Mouse (Mus musculus) naive thymus-derived CD4-positive, alpha-beta T cell, adult 2 months (primary cell): ENCODE data around the gene St6galnac3.
A peak's percentile ranks its signal among the peaks of the same experiment; 100 is the strongest.
"Not testable (repeated sequence)": the region's sequence is repeated elsewhere in the genome, so short reads cannot be mapped to it uniquely, and the experiment has no call there.

Source experiments
- DNase-seq: peaks from one replicate; pipeline ENCODE4 v3.0.0-alpha.2; 2011; ENCODE audit warnings: low read depth

St6galnac3 gene

DNA sequence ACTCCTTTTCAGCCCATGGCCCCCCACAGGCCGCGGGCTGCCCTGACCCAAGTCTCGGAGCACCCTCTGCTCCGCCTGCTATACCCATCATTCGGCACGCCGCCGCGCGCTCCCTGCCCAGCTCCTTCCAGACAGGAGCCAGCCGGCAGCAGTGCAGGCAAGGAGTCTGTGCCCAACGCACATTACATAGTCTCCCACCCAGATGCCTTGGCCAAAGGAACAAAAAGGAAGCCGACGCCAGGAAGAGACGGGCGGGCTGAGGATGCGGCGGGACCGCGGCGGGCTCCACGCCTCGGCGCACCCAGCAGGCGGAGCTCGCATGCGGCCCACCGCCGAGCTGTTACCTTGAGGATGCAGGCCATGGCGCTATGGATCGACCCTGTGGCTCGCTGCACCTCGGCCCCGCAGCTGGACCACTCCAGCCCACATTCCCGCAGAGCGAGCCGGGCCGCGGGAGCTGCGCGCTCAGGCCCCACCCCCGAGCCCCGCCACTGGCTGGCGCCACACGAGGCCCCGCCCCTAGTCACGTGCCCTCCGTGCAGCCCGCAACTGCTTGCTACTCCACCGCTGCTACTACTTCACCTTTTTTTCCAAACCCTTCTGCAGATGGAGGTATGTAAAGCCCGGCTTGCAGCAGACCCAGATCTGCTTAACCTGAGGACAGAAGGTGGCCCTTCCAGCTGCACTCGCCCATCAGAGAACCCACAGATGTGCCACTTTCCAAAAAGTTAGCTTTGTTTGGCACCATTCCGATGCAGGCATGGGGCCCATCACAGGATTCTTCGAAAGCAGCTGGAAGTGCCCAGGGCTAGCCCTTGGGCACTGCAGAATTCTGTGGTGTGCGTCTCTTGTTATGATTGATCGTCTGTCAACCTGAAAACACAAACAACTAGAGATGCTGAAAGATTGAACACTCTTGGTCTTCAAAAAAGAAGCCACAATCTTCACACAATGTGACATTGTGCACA is at the start of gene St6galnac3:
Gene St6galnac3 (minus strand): TSS at position 474 of the 968 bp plus-strand sequence.
- peak; percentile 82 for DNase-seq

DNA sequence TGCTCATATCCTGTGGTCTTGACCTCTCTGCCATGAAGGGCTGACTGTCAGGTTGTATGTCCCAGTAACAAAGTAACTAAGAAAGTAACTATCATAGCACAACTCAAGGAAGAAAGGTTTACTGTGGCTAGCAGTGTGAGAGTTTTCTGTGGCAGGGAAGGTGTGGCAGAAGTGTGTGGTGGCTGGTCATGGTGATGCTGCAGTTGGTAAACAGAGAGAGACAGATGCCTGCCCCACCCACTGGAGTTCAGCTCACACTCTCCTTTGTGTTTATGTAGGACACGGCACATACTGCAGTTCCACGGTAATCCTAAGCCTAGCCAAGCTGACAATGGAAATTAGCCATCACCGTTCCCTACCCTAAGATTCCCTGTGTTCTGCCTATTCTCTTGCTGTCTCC is 49.6 kb upstream of the St6galnac3 start:
- no peak for DNase-seq

DNA sequence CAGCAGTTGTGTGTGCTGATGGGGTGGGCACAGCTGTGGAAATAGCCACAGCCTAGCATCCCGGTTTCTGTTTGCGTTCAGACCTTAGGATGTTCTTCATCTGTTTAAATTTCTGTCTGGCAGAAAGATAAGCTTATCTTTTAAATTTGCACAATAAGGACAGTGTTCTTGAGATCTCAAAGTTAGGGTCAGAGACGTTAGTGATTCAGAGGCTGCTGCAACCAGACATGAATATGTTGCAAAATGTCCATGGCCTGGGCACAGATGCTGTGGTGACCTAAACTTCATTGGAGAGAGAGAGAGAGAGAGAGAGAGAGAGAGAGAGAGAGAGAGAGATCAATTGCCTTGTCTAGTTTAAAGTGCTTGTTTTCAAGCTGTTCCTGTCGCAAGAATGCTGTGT is 46.5 kb upstream of the St6galnac3 start:
- no peak for DNase-seq

DNA sequence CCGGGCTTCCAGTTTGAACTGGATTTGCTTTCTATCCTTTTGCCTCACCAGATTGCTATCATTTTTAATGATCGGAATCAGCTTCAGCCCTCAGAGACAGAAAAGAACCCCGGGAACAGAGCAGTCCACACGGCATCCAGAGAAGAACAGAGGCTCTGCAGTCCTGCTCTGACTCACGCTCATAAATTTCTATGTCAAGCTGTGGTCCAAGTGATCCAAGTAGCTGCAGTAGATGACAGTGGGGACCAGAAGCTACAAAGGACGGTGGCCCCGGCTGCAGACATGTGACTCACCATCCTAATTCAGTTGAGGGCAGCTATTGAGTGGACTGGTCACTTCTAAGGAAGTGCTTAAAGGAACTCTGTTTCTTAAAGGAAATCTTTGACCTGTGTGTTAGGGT is 45.6 kb upstream of the St6galnac3 start:
- no peak for DNase-seq

DNA sequence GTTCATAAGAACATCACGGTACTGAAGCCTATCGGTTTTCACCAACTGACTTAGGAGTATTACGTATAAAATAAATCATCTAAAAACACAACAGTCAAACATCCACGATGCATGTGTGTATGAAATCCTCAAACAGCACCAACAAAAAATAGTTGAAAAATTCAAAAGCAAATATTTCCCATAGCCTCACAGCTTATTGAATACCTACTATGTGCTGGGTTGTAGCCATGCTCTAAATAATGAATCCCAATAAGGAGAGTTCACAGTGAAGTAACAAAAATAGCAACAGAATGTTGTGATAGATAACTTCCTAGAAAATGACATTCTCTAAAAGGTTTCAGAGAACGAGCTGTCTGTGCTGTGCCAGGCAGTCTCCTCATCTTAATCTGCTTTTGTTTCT is 44.2 kb upstream of the St6galnac3 start:
- no peak for DNase-seq

DNA sequence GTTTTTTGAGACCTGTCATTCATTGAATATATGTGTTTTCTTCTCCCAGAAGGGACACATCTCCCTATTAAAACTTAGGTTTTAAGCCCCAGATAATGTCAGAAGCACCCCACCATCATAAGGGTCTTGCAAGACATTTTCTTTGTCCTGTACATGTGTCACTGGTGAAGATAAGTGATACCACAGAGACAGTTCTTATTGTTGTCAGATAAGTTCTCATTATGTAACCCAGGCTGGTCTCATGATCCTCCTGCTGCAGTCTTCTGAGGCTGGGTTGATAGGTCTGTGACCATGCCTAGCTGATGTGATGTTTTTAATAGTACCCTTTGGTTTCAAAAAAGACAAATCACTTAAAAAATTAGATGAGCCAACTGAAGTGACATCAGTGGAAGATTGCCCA is 40.2 kb upstream of the St6galnac3 start:
- DNase-seq = peak; percentile 35

DNA sequence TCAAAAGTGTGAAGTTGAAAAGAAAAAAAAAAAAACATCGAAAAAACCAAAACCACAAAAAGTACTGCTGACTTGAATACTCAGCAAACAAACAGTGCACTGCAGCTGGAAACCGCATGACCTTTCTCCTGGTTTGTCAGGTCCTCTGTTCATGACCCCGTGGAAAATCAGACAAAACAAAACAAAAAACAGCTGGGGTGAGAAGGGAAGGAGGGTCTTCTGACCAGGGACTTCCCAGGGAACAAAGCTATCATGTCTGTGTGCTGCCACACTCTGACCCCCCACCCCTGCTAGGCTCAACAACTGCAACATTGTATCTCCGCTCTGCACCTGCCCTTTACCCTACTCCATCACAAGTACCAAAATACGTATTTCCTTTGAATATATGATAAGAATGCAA is 39.8 kb upstream of the St6galnac3 start:
- peak; percentile 58 for DNase-seq

DNA sequence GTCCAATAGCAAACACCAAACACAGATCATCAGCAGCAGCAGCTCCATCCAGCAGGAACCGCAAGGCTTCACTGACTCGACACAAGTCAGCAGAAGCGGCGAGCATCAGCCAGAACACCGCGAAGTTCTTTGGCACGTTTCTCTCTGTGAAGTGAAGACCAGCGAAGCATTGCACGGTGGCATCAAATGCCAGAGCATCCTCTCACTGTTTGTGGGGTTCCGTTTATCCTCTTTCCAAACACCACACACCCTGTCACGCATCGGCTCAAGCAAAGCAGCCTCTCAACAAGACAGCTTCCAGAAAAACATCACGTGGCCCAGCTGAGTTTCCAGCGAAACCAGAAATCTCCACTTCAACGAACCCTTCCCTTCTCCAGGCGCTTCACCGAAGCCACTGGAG is 36.2 kb upstream of the St6galnac3 start:
- no peak for DNase-seq

DNA sequence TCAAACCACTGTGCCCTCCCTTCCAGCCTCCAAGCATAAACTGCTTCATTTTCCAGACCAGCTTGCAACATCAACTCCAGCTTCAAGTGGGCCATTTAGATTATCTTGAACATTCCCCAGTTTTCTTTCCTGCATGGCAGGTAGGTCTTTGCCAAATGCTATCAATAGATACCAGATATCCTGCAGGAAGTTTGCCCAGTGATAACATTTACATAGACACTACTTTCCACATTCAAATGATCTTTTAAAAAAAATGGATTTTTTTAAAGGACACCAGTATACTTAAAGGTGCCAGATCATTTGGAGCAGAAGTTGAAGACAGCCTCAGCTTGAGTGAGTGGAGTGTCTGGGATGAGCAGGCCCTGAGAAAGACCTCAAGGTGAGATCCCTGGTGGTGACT is 34.3 kb upstream of the St6galnac3 start:
- DNase-seq = no peak

DNA sequence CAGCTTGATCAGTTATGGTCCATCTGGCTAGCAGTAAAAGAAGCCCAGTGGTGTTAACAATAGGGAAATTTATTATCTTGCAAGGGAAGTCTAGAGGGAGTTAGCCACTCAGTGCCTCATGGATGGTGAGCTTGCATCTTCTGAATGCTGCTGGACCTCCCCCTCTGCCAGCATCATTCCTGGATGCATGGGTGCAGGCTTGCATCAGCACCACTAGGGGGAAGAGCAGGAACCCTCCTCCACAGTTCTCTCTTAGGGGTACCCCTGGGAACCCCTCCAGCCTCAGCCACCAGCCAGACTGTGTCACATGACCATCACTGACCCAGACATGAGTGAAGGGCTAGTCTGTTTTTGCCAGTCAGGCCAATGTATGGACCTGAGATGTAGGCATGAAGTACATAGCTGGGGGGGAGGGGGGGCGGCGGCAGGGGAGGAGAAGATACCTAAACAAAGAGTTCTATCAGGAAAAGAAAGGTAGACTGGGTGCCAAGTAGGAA is 31.6 kb upstream of the St6galnac3 start:
- DNase-seq = no peak

DNA sequence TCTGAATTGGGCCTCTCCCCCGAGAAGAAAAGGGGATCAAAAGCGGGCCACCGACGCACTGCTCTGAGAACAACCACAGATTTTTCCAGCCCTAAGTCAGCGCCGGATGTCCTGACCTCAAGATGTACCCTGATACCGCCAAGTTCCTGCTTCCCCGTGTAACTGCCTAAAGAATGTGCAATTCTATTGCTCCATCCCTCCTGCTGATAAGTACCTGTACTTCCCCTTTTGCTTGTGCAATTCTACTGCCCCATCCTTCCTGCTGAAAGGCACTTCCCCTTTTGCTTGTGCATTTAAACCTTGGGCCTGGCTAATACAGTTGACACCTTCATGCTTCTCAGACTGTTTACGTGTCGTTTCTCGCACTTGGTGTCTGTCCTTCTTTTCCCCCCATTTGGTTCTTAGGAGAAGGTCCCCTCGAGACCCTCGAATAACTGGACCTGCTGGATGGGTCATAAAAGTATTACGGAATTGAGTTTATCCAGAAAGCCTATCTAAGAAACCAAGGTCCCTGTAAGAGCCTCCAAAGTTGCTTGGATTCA is 30.9 kb upstream of the St6galnac3 start:
- not testable (repeated sequence) for DNase-seq

DNA sequence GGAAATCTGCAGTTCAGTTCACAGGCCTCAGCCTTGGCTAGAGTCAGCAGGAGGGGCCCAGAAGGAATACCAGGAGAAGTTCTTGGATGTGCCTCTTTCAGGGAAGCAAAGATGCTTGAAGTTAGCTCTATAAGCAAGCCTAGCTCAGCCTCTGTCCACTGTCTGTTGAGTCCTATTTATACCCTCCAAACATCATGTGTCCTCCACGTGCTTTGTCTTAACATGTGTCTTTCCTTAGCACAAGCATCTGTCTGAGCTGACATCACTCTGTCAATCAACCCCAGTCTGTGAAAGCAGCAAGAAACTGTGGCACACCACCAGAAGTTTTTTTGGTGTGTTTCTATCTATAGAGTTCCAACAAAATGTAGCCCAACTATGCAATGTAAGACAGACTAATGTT is 26.5 kb upstream of the St6galnac3 start:
- DNase-seq = no peak

DNA sequence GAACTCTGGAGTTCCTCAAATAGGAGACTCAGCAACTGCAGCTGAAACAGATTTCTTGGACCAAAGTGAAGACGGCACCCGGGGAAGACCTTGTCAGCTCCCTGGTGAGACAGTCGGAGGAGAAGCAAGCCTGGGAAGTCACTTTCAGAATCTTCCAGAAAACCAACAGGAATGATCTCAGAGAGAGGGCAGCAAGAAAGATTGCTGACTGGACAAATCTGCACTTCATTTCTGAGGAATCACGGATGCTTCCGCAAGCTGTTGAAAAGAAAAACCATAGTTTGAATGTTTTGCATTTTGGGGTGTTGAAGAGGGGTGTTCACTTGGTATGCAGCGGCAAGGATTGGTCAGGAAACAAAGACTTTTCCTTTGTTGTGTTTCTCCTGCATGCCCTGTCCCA is 24.4 kb upstream of the St6galnac3 start:
- DNase-seq = no peak

DNA sequence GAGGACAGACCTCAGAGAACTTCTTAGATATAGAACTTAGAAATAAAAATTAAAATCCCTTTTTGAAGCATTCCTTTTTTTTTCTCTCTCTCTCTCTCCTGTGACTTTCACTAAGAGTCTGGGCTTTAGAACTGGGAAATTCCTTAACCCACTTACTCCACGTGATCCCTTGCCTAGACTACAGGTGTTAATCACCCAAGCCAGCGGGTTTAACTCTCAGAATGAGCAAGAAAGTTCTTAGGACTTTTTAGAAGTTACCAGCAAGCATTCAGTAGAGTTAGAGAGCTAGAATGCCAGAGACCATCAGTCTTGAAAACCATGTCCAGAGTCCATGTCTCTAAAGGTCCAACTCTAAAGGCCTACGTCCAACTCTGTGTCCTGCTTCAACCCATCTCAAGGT is 23.3 kb upstream of the St6galnac3 start:
- DNase-seq = no peak

DNA sequence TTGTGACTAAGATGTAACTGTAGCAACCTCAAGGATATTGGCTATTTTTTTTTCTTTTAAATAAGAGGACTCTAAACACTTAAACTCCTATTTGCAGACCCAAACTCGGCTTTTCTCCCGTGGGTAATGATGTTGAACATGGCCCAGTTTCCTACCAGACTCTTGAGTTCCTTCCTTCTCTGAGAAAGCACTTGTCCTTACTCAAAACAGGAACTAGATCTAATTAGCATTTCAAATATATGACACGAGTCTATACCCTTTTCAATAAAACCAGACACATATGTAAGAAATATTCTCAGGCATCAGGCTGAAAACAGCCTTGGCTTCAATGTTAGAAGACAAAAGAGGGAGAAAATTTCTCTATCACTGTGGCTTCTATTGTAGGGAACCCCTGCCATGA is 20.1 kb upstream of the St6galnac3 start:
- no peak for DNase-seq

DNA sequence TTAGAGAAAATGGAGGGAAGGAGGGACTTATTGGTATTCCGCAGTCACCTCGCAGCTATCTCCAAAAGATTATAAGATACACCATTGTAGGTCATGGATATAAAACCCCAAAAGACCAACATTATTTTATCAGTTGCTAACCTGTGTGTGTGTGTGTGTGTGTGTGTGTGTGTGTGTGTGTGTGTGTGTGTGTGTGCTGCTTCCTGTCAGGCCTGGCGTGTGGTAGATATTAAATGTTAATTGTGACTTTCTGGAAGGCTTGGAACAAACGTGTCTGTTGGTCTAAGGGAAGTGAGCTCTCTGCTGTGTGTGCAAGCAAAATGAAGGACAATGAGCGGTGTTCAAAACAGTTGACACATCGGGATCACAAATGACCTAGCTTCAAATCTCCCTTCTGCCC is 19.5 kb upstream of the St6galnac3 start:
- DNase-seq = no peak

DNA sequence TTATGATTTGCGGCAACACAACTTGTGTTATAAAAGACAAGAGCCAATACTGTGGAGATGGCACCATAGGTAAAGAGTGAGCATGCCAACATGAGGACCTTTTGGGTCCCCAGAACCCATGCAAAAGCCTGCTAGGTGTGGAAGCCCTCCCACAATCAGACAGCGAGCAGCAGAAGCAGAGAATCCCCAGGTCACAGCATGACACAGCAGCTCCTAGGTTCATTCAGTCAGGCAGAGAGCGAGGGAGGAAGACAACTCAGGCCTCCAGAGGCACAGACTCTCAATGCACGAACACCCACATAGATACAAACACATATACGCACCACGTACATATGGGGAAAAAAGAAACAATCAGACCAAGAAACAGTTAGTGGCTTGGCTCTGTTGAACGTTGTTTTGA is 16.8 kb upstream of the St6galnac3 start:
- no peak for DNase-seq

DNA sequence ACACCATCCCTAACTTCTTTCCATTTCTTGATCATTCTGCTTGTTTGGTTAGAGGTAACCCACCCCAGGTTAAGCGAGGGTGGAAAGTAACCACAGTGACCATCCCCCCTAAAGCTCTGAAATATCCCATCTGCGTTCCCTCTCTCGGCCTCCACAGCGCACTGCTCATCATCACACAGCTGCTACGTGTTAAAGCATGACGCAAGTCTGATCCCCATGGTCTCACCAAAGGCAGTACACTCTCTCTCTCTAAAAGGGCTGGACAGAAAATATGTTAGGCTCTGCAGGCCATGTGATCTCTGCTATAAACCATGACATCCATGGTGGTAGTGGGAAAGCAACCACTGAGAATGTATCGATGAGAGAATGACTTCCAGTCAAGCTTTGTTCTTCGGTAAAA is 14.4 kb upstream of the St6galnac3 start:
- DNase-seq = no peak

DNA sequence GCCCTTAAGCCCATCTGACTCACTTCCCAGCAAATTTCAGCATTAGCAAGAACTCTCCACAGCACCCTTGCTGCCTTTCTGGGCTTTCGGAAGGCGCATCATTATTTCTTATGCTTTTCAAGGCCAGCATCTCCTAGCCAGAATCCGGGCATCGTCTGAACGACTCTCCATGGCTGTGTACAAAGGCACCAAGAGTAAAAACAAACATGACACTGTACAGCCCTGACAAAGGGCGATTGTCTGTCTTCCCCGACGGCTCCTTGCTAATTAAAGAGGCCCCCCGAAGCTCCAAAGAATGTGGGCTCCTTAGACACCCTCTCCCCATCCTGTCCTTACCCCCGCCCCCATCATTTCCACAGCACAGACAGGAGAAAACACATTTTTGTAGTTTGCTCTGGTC is 13.4 kb upstream of the St6galnac3 start:
- no peak for DNase-seq

DNA sequence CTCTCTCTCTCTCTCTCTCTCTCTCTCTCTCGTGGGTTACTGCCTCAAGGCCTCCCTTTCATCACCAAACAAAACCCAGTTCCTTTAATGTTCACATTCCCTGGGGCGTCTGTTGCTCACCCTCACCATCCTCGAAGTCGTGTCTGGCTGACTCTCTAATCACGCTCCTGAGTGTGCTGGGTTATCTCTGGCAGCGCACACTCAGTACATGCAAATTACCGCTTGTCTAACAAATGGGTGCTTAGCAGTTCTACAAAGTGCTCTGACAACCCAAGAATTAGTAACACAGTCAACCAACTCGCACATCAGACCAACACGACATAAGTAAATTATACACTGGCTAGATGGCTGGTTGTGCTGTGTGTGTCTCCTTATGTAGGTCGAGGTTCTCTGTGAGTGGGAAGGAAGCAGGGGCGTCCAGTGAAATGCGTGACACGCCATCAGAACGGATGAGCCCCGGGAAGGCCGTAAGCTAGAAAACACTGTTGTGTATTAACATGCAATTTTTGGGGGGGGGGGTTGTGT is 11.8 kb upstream of the St6galnac3 start:
- no peak for DNase-seq

DNA sequence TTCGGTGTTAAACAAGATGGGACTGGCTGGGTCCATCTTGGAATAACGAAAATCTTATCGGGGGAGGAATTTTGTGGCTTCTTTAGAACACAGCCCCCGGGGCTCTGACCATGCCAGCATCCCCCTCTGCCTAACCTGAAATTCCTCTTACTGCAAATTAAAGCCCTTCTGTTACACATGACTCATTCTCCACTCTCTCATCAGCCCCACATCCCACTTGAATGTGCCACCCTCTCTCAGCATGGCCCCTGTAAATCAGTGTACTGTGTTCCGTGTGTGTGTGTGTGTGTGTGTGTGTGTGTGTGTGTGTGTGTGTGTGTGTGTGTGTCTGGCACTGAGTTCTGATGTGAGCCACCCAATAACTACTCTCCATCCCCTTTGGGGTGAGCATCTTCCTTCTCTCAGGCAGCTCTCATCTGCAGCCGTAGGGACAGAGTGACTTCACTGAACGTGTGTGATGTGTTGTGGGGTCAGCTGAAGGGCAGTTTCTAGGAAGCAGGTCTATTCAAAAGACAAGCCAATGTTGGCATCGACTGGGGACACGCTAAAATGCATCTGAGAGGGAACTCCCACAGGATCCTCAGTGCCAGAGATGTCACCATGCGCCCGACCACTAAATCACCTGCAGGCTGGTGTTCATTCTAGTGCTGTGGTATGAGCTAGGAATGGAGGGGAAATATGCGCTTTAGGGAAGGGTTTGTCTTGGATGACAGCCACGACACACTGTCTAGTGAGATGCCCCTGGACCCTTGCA is 11.0 kb upstream of the St6galnac3 start:
- no peak for DNase-seq

DNA sequence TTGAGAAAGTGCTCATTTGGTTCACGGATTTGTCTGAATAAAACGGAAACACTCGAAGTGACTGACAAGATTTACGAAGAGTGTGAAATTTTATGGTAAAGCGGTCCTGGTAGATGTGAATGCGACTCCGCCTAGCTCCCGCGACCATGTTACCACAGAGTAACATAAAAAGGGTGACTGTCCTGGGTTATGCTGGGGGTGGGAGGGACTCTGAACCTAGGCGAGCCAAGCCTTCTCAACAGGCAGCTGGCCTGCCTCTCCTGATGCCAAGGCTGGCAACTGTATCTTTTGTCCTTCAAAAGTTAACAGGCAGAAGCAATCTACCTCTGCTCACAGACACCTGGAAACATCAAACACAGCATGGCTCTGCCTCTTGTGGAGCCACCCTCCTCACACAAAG is 9.8 kb upstream of the St6galnac3 start:
- no peak for DNase-seq
